Mouse (Mus musculus): Measurements from ENCODE around the gene Zdhhc23.

Zdhhc23 gene

GRCm38 (mm10) chr16:43979328-43980109 lies at the start of gene Zdhhc23:
TSS of gene Zdhhc23 (minus strand) at chr16:43979791.
- in situ Hi-C loops (cut with MboI), result no loop called here

GRCm38 (mm10) chr16:44029273-44029672 lies 49.7 kb upstream of the Zdhhc23 start:
- in situ Hi-C loops (cut with MboI), result no loop called here

- in situ Hi-C loops (cut with MboI), result no loop called here
Measured at GRCm38 (mm10) chr16:44026822-44027221, 47.2 kb upstream of the Zdhhc23 start.

GRCm38 (mm10) chr16:44026210-44026609 lies 46.6 kb upstream of the Zdhhc23 start:
- in situ Hi-C loops (cut with MboI), result no loop called here

GRCm38 (mm10) chr16:44018986-44019548 lies 39.5 kb upstream of the Zdhhc23 start:
- in situ Hi-C loops (cut with MboI), result no loop called here

- in situ Hi-C loops (cut with MboI), result no loop called here
Measured at GRCm38 (mm10) chr16:44018372-44018771, 38.8 kb upstream of the Zdhhc23 start.

- in situ Hi-C loops (cut with MboI), result no loop called here
Measured at GRCm38 (mm10) chr16:44017707-44018106, 38.1 kb upstream of the Zdhhc23 start.

GRCm38 (mm10) chr16:44016164-44016563 lies 36.6 kb upstream of the Zdhhc23 start:
- in situ Hi-C loops (cut with MboI), result no loop called here

- in situ Hi-C loops (cut with MboI), result no loop called here
Measured at GRCm38 (mm10) chr16:44015416-44016158, 36.0 kb upstream of the Zdhhc23 start.

- in situ Hi-C loops (cut with MboI), result no loop called here
Measured at GRCm38 (mm10) chr16:44011010-44011409, 31.4 kb upstream of the Zdhhc23 start.

- in situ Hi-C loops (cut with MboI), result no loop called here
Measured at GRCm38 (mm10) chr16:44002086-44002485, 22.5 kb upstream of the Zdhhc23 start.

GRCm38 (mm10) chr16:43999541-43999940 lies 19.9 kb upstream of the Zdhhc23 start:
- in situ Hi-C loops (cut with MboI), result no loop called here

GRCm38 (mm10) chr16:43999111-43999510 lies 19.5 kb upstream of the Zdhhc23 start:
- in situ Hi-C loops (cut with MboI), result no loop called here

GRCm38 (mm10) chr16:43994623-43995022 lies 15.0 kb upstream of the Zdhhc23 start:
- in situ Hi-C loops (cut with MboI), result no loop called here

GRCm38 (mm10) chr16:43986299-43986698 lies 6.7 kb upstream of the Zdhhc23 start:
- in situ Hi-C loops (cut with MboI), result no loop called here

GRCm38 (mm10) chr16:43980110-43980609 lies 569 bp upstream of the Zdhhc23 start:
- in situ Hi-C loops (cut with MboI), result no loop called here

GRCm38 (mm10) chr16:43979010-43979327 lies 622 bp downstream of the Zdhhc23 start:
- in situ Hi-C loops (cut with MboI), result no loop called here

GRCm38 (mm10) chr16:43973606-43974220 lies 5.9 kb downstream of the Zdhhc23 start:
- in situ Hi-C loops (cut with MboI), result no loop called here

GRCm38 (mm10) chr16:43973147-43973546 lies 6.4 kb downstream of the Zdhhc23 start:
- in situ Hi-C loops (cut with MboI), result no loop called here

- in situ Hi-C loops (cut with MboI), result no loop called here
Measured at GRCm38 (mm10) chr16:43972391-43972790, 7.2 kb downstream of the Zdhhc23 start.

- in situ Hi-C loops (cut with MboI), result no loop called here
Measured at GRCm38 (mm10) chr16:43971741-43972140, 7.8 kb downstream of the Zdhhc23 start.

GRCm38 (mm10) chr16:43971189-43971588 lies 8.4 kb downstream of the Zdhhc23 start:
- in situ Hi-C loops (cut with MboI), result no loop called here
